20 mouse cellular contexts compared by ENCODE assay signal in genomic region chr1:74782045-74782444, GRCm38 (mm10). TPM values are rescaled to one million over a fixed set of nuclear protein-coding genes. Genes with fewer than 3 reads are reported as not detected.
DNase-seq lines count a peak whose midpoint lies in the region; ATAC-seq and TF ChIP-seq lines count a peak whose summit lies in the region.
"Had no signal": no experiment of that assay in that cellular context is flagged by ENCODE, and none has a peak within 500 bp of the region (broad histone marks: within the 10 kb centered on the region; RNA-seq: fewer than 3 reads in every experiment).

No protein-coding gene starts in this region.

- no peak for ATAC-seq in embryonic facial prominence, embryonic 13.5 days (ENCODE audit: insufficient number of reproducible peaks, insufficient read depth, low FRiP score, low TSS enrichment, low read depth)
- ATAC-seq in lung, postnatal 0 days, result no peak
- peak; percentile 68 for ATAC-seq in granulocyte monocyte progenitor cell, adult 5-6 weeks (replicated peaks; ENCODE audit: poor library complexity, severe bottlenecking)
- ATAC-seq in forebrain, embryonic 12.5 days (ENCODE audit: low FRiP score), result no peak
- ATAC-seq: forebrain, embryonic 15.5 days; Patski had no signal

- H3K9me3 ChIP-seq in embryonic facial prominence, embryonic 13.5 days, result no peaks in the 10 kb centered on the region
- H3K9me3 ChIP-seq in embryonic facial prominence, embryonic 10.5 days, result no peaks in the 10 kb centered on the region
- no peaks in the 10 kb centered on the region for H3K9me3 ChIP-seq in lung, postnatal 0 days (ENCODE audit: low read length)
- H3K9me3 ChIP-seq in forebrain, embryonic 12.5 days, result no peaks in the 10 kb centered on the region
- H3K9me3 ChIP-seq: forebrain, embryonic 15.5 days; liver, embryonic 13.5 days; midbrain, embryonic 10.5 days had no signal

- H3K27me3 ChIP-seq in embryonic facial prominence, embryonic 13.5 days, result peaks cover 93% of the 10 kb centered on the region
- H3K27me3 ChIP-seq in embryonic facial prominence, embryonic 10.5 days (replicated peaks; ENCODE audit: low read depth, poor library complexity, severe bottlenecking), result peaks cover 99% of the 10 kb centered on the region
- peaks cover 46% of the 10 kb centered on the region for H3K27me3 ChIP-seq in lung, postnatal 0 days (replicated peaks; ENCODE audit: insufficient read depth, low read length)
- H3K27me3 ChIP-seq in testis, adult 2 months (ENCODE audit: control insufficient read depth, insufficient read depth, low read length), result no peaks in the 10 kb centered on the region
- H3K27me3 ChIP-seq in forebrain, embryonic 12.5 days, result peaks cover 94% of the 10 kb centered on the region
- H3K27me3 ChIP-seq: CH12.LX had no signal

- no peak for DNase-seq in embryonic facial prominence, embryonic 10.5 days (ENCODE audit: low spot score)
- DNase-seq in lung, postnatal 4 days, result peak; percentile 27 to 65
- no peak for DNase-seq in lung, postnatal 0 days (ENCODE audit: low spot score)
- DNase-seq in adrenal gland, postnatal 10 days, result no peak
- DNase-seq: cerebellum, adult 11-12 months; gastrocnemius, adult 2 months; heart, postnatal 36 days; kidney, adult 9 months; layer of hippocampus, postnatal 36 days; liver, embryonic 13.5 days; right cerebral cortex, postnatal 25 days had no signal

- WGBS in embryonic facial prominence, embryonic 13.5 days, result 15% methylated on average over 13 of the region's 14 CpGs
- WGBS in embryonic facial prominence, embryonic 10.5 days, result 12% methylated on average over 14 of the region's 14 CpGs
- WGBS in lung, postnatal 0 days, result 18% methylated on average over 14 of the region's 14 CpGs
- WGBS in forebrain, embryonic 12.5 days, result 10% methylated on average over 14 of the region's 14 CpGs

- no peak overlapping the region for H3K27ac ChIP-seq in embryonic facial prominence, embryonic 13.5 days
- no peak overlapping the region for H3K27ac ChIP-seq in embryonic facial prominence, embryonic 10.5 days (replicated peaks)
- H3K27ac ChIP-seq in lung, postnatal 0 days (ENCODE audit: low read length), result no peak overlapping the region
- peak overlapping the region; percentile 3; the same call in 1 of the 2 replicates for H3K27ac ChIP-seq in testis, adult 2 months (ENCODE audit: control insufficient read depth, insufficient read depth, low read depth, low read length)
- no peak overlapping the region for H3K27ac ChIP-seq in forebrain, embryonic 12.5 days
- H3K27ac ChIP-seq: forebrain, embryonic 15.5 days; gastrocnemius, adult 2 months; liver, embryonic 13.5 days; midbrain, embryonic 10.5 days had no signal

- no peak for TF ChIP-seq CTCF in lung, postnatal 0 days (IDR thresholded peaks at IDR 0.05)
- TF ChIP-seq CTCF in testis, adult 2 months (IDR thresholded peaks at IDR 0.05; ENCODE audit: control insufficient read depth, insufficient read depth, insufficient replicate concordance, low read depth, low read length), result no peak

- TF ChIP-seq POLR2A in testis, adult 2 months (IDR thresholded peaks at IDR 0.05; ENCODE audit: control insufficient read depth, low read depth, low read length), result no peak

- no peak for TF ChIP-seq EP300 in lung, postnatal 0 days (IDR thresholded peaks at IDR 0.05)

- peaks cover 24% of the 10 kb centered on the region for H3K4me1 ChIP-seq in embryonic facial prominence, embryonic 13.5 days
- H3K4me1 ChIP-seq in embryonic facial prominence, embryonic 10.5 days, result peaks cover 41% of the 10 kb centered on the region
- peaks cover 6% of the 10 kb centered on the region for H3K4me1 ChIP-seq in lung, postnatal 0 days (ENCODE audit: insufficient read depth, low read depth, low read length)
- H3K4me1 ChIP-seq in testis, adult 2 months (ENCODE audit: control insufficient read depth, insufficient read depth, low read length), result peaks cover 19% of the 10 kb centered on the region
- peaks cover 12% of the 10 kb centered on the region for H3K4me1 ChIP-seq in forebrain, embryonic 12.5 days

- no peak overlapping the region for H3K4me3 ChIP-seq in embryonic facial prominence, embryonic 13.5 days
- H3K4me3 ChIP-seq in embryonic facial prominence, embryonic 10.5 days, result no peak overlapping the region
- no peak overlapping the region for H3K4me3 ChIP-seq in lung, postnatal 0 days (ENCODE audit: low read depth, low read length)
- H3K4me3 ChIP-seq in testis, adult 2 months (ENCODE audit: control insufficient read depth, low read depth, low read length), result no peak overlapping the region
- no peak overlapping the region for H3K4me3 ChIP-seq in forebrain, embryonic 12.5 days (replicated peaks)
- H3K4me3 ChIP-seq: forebrain, embryonic 15.5 days; gastrocnemius, adult 2 months; liver, embryonic 13.5 days; midbrain, embryonic 10.5 days had no signal

- no peak overlapping the region for H3K9ac ChIP-seq in embryonic facial prominence, embryonic 13.5 days
- H3K9ac ChIP-seq in lung, postnatal 0 days (replicated peaks; ENCODE audit: low read depth), result no peak overlapping the region
- no peak overlapping the region for H3K9ac ChIP-seq in forebrain, embryonic 12.5 days
- H3K9ac ChIP-seq: forebrain, embryonic 15.5 days; liver, embryonic 13.5 days had no signal

- H3K4me2 ChIP-seq in embryonic facial prominence, embryonic 13.5 days, result peak overlapping the region; percentile 24
- H3K4me2 ChIP-seq in lung, postnatal 0 days (replicated peaks; ENCODE audit: low read depth, low read length), result no peak overlapping the region
- H3K4me2 ChIP-seq in forebrain, embryonic 12.5 days, result no peak overlapping the region
- H3K4me2 ChIP-seq: forebrain, embryonic 15.5 days; liver, embryonic 13.5 days had no signal

- no peaks in the 10 kb centered on the region for H3K36me3 ChIP-seq in embryonic facial prominence, embryonic 13.5 days
- no peaks in the 10 kb centered on the region for H3K36me3 ChIP-seq in embryonic facial prominence, embryonic 10.5 days (replicated peaks)
- no peaks in the 10 kb centered on the region for H3K36me3 ChIP-seq in lung, postnatal 0 days (ENCODE audit: insufficient read depth, low read length)
- H3K36me3 ChIP-seq in testis, adult 2 months (ENCODE audit: control insufficient read depth, insufficient read depth, low read length), result no peaks in the 10 kb centered on the region
- no peaks in the 10 kb centered on the region for H3K36me3 ChIP-seq in forebrain, embryonic 12.5 days (replicated peaks)
- H3K36me3 ChIP-seq: forebrain, embryonic 15.5 days; liver, embryonic 13.5 days; midbrain, embryonic 10.5 days had no signal

RNA-seq across cellular contexts. Expression of gene Wnt10a, which starts 9.3 kb away (rescaled TPM):
- polyA plus RNA-seq in embryonic facial prominence, embryonic 13.5 days (2015; fragmentation: Nextera tagmentation; extraction: Ambion mirVana), result 5.4 and 6.9 TPM in 2 replicates
- 0.70 and 1.2 TPM in 2 replicates for polyA plus RNA-seq in embryonic facial prominence, embryonic 10.5 days (2016; fragmentation: Nextera tagmentation; extraction: Ambion mirVana)
- polyA plus RNA-seq in lung, postnatal 0 days (2015; fragmentation: Nextera tagmentation; extraction: Ambion mirVana), result not detected in 2 replicates
- total RNA-seq in granulocyte monocyte progenitor cell, adult 5-6 weeks (2014; fragmentation: Nextera tagmentation), result not detected in 2 replicates
- not detected in 2 replicates for total RNA-seq in granulocyte monocyte progenitor cell, adult 5-6 weeks (2017)
- polyA plus RNA-seq in testis, adult 2 months (2012; rRNA removed), result 0.16 and 0.23 TPM in 2 replicates
- under 1 TPM; 0.27 to 0.57 TPM for total RNA-seq in adrenal gland, postnatal 10 days (2021)
- polyA plus RNA-seq in forebrain, embryonic 12.5 days (2016; fragmentation: Nextera tagmentation; extraction: Ambion mirVana), result 1.00 and 2.0 TPM in 2 replicates
- total RNA-seq: heart, postnatal 36 days had no signal
- polyA plus RNA-seq: liver, embryonic 13.5 days; Patski had no signal

RNA-seq across cellular contexts. Expression of gene Wnt6, which starts 10.4 kb away (rescaled TPM):
- polyA plus RNA-seq in embryonic facial prominence, embryonic 13.5 days (2015; fragmentation: Nextera tagmentation; extraction: Ambion mirVana), result 49.1 and 55.5 TPM in 2 replicates
- 26.5 and 26.6 TPM in 2 replicates for polyA plus RNA-seq in embryonic facial prominence, embryonic 10.5 days (2016; fragmentation: Nextera tagmentation; extraction: Ambion mirVana)
- polyA plus RNA-seq in lung, postnatal 0 days (2015; fragmentation: Nextera tagmentation; extraction: Ambion mirVana), result 0.36 and 0.50 TPM in 2 replicates
- not detected in 2 replicates for total RNA-seq in granulocyte monocyte progenitor cell, adult 5-6 weeks (2014; fragmentation: Nextera tagmentation)
- total RNA-seq in granulocyte monocyte progenitor cell, adult 5-6 weeks (2017), result 0.21 and 1.2 TPM in 2 replicates
- polyA plus RNA-seq in testis, adult 2 months (2012; rRNA removed), result 11.2 and 13.4 TPM in 2 replicates
- 1 to 10 TPM; 2.6 to 4.2 TPM for total RNA-seq in adrenal gland, postnatal 10 days (2021)
- 3.3 and 4.5 TPM in 2 replicates for polyA plus RNA-seq in forebrain, embryonic 12.5 days (2016; fragmentation: Nextera tagmentation; extraction: Ambion mirVana)
- polyA plus RNA-seq: Patski had no signal

RNA-seq across cellular contexts. Expression of gene Prkag3, which starts 33.0 kb away (rescaled TPM):
- polyA plus RNA-seq in embryonic facial prominence, embryonic 13.5 days (2015; fragmentation: Nextera tagmentation; extraction: Ambion mirVana), result 0.25 and 0.35 TPM in 2 replicates
- polyA plus RNA-seq in embryonic facial prominence, embryonic 10.5 days (2016; fragmentation: Nextera tagmentation; extraction: Ambion mirVana), result 0.11 TPM in 1 of 2 replicates, not detected in the other
- polyA plus RNA-seq in lung, postnatal 0 days (2015; fragmentation: Nextera tagmentation; extraction: Ambion mirVana), result 2.6 and 4.6 TPM in 2 replicates
- total RNA-seq in granulocyte monocyte progenitor cell, adult 5-6 weeks (2014; fragmentation: Nextera tagmentation), result not detected in 2 replicates
- total RNA-seq in granulocyte monocyte progenitor cell, adult 5-6 weeks (2017), result not detected in 2 replicates
- 0.44 and 0.53 TPM in 2 replicates for polyA plus RNA-seq in testis, adult 2 months (2012; rRNA removed)
- total RNA-seq in adrenal gland, postnatal 10 days (2021), result 1 to 10 TPM in 1 of 2 experiments, under 1 TPM in 1; 0.69 to 1.1 TPM
- polyA plus RNA-seq in forebrain, embryonic 12.5 days (2016; fragmentation: Nextera tagmentation; extraction: Ambion mirVana), result not detected in 2 replicates
- total RNA-seq: layer of hippocampus, postnatal 36 days had no signal
- polyA plus RNA-seq: forebrain, embryonic 15.5 days; limb, embryonic 11.5 days; midbrain, embryonic 10.5 days; Patski had no signal

Comparison
In these comparisons a context has a peak if more than half of its experiments do, and no peak if none do; other contexts are left out.
1. DNase-seq: peak in lung, postnatal 4 days (2 of 2); none in embryonic facial prominence, embryonic 10.5 days (single experiment), lung, postnatal 0 days (single experiment) and adrenal gland, postnatal 10 days (single experiment).